Mouse (Mus musculus) testis, adult 2 months (tissue): Measurements from ENCODE around the gene Cntd1.

Experiments
- CTCF ChIP-seq: fragments of 200-500 bp; IDR thresholded peaks from 2 replicates; pipeline ENCODE4 v1.5.1; 2012; ENCODE audit warnings: low read depth, mild to moderate bottlenecking, inconsistent platforms, low read length, moderate library complexity; ENCODE audit not compliant: control insufficient read depth, insufficient read depth, insufficient replicate concordance
- POLR2A ChIP-seq: fragments of 200-500 bp; IDR thresholded peaks from 2 replicates; pipeline ENCODE4 v1.6.1; 2012; ENCODE audit warnings: low read depth, mild to moderate bottlenecking, inconsistent platforms, low read length, moderate library complexity; ENCODE audit not compliant: control insufficient read depth

DNA sequence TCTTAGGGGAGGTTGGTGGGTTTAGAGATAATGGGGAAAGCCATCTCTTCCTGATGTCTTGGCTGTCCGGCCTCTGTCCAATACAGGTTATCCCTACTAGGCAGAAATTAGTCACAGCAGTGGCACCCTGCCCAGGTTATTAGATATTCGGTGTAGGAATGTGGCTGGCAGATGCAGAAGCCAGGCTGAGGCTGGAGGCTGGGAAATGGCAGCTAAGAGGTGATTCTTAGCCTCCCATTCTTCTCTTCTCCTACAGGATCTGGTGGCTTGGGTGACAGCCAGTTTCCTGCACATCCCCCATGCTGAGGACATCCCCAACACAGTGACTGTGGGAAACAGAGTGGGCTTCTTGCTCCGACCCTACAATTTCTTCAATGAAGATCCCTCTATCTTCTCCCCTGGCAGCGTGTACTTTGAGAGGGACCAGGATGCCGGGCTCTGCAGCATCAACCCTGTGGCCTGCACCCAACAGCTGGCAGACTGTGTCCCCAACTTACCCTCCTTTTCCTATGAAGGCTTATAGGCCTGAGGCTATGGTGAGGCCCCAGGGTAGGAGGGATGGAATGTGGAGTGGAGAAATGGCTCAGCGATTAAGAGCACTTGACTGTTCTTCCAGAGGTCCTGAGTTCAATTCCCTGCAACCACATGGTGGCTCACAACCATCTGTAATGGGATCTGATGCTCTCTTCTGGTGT is 50.3 kb downstream of the Cntd1 start:
- TF ChIP-seq POLR2A (no peak), CTCF (no peak)
